Mouse (Mus musculus): ENCODE data around the gene Ddn. TPM values are rescaled to one million over a fixed set of nuclear protein-coding genes. Genes with fewer than 3 reads are reported as not detected.

The Ddn gene
- polyA plus RNA-seq, 1 experiment from 2014 or later: not detected

GRCm38 (mm10) chr15:98796803-98797595 lies 12.3 kb downstream of the Ddn start:
- H3K4me1 ChIP-seq (replicated peaks): peaks cover 7% of the 10 kb centered on the region; the same call in 1 of the 2 replicates
- H3K27ac ChIP-seq (replicated peaks): no peak overlapping the region
- H3K4me2 ChIP-seq: no peak overlapping the region
- no peaks in the 10 kb centered on the region for H3K9me3 ChIP-seq (replicated peaks)
- no peak for ATAC-seq (ENCODE audit: insufficient read depth)
- H3K36me3 ChIP-seq (replicated peaks): no peaks in the 10 kb centered on the region
- H3K27me3 ChIP-seq: peaks cover 100% of the 10 kb centered on the region
- WGBS (ENCODE audit: insufficient replicate concordance): 8% methylated on average over 13 of the region's 13 CpGs
- H3K4me3 ChIP-seq (replicated peaks): no peak overlapping the region
- no peak overlapping the region for H3K9ac ChIP-seq

DNA sequence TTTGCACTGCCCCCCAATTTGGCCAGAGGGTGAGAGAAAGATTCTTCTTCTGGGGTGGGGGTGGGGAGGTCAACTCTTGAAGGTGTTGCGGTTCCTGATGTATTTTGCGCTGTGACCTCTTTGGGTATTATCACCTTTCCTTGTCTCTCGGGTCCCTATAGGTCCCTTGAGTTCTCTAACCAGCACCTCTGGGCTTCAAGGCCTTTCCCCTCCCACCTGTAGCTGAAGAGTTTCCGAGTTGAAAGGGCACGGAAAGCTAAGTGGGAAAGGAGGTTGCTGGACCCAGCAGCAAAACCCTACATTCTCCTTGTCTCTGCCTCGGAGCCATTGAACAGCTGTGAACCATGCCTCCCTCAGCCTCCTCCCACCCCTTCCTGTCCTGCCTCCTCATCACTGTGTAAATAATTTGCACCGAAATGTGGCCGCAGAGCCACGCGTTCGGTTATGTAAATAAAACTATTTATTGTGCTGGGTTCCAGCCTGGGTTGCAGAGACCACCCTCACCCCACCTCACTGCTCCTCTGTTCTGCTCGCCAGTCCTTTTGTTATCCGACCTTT lies 16.1 kb downstream of the Ddn start:
- no peak overlapping the region for H3K4me2 ChIP-seq

DNA sequence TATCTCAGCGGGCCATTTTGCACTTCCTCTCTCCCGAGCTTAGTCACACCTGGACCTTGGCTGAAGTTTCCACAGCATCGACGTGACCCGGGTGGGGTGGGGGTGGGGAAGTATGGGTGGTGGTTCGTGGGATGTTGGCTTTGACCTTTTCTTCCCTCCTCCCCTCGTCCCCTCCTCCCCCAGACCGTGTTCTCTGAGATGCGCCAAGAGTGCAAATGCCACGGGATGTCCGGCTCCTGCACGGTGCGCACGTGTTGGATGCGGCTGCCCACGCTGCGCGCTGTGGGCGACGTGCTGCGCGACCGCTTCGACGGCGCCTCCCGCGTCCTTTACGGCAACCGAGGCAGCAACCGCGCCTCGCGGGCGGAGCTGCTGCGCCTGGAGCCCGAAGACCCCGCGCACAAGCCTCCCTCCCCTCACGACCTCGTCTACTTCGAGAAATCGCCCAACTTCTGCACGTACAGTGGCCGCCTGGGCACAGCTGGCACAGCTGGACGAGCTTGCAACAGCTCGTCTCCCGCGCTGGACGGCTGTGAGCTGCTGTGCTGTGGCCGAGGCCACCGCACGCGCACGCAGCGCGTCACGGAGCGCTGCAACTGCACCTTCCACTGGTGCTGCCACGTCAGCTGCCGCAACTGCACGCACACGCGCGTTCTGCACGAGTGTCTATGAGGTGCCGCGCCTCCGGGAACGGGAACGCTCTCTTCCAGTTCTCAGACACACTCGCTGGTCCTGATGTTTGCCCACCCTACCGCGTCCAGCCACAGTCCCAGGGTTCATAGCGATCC lies 16.9 kb downstream of the Ddn start:
- Histone ChIP-seq H3K4me3 (replicated peaks) (no peak overlapping the region), H3K4me1 (replicated peaks) (peaks cover 19% of the 10 kb centered on the region), H3K9me3 (replicated peaks) (no peaks in the 10 kb centered on the region), H3K36me3 (replicated peaks) (no peaks in the 10 kb centered on the region), H3K4me2 (no peak overlapping the region), H3K9ac (no peak overlapping the region), H3K27me3 (peaks cover 100% of the 10 kb centered on the region), H3K27ac (replicated peaks) (no peak overlapping the region)
- no peak for ATAC-seq (ENCODE audit: insufficient read depth)
- 3% methylated on average over 75 of the region's 75 CpGs for WGBS (ENCODE audit: insufficient replicate concordance)

More for the DNA sequence above, 16.1 kb downstream of the Ddn start:
- no peak overlapping the region for H3K27ac ChIP-seq (replicated peaks)
- ATAC-seq (ENCODE audit: insufficient read depth): no peak
- H3K9ac ChIP-seq: no peak overlapping the region
- H3K4me1 ChIP-seq (replicated peaks): peaks cover 19% of the 10 kb centered on the region
- no peaks in the 10 kb centered on the region for H3K9me3 ChIP-seq (replicated peaks)
- H3K4me3 ChIP-seq (replicated peaks): no peak overlapping the region
- WGBS (ENCODE audit: insufficient replicate concordance): 2% methylated on average over 13 of the region's 13 CpGs
- no peaks in the 10 kb centered on the region for H3K36me3 ChIP-seq (replicated peaks)
- peaks cover 100% of the 10 kb centered on the region for H3K27me3 ChIP-seq

- WGBS (ENCODE audit: insufficient replicate concordance): 2% methylated on average over 23 of the region's 23 CpGs
- peaks cover 19% of the 10 kb centered on the region for H3K4me1 ChIP-seq (replicated peaks)
- no peak for ATAC-seq (ENCODE audit: insufficient read depth)
- no peak overlapping the region for H3K27ac ChIP-seq (replicated peaks)
- peaks cover 100% of the 10 kb centered on the region for H3K27me3 ChIP-seq
- no peak overlapping the region for H3K9ac ChIP-seq
- no peak overlapping the region for H3K4me3 ChIP-seq (replicated peaks)
- no peak overlapping the region for H3K4me2 ChIP-seq
- H3K36me3 ChIP-seq (replicated peaks): no peaks in the 10 kb centered on the region
- H3K9me3 ChIP-seq (replicated peaks): no peaks in the 10 kb centered on the region
Measured at GRCm38 (mm10) chr15:98791771-98792170, 17.5 kb downstream of the Ddn start.

DNA sequence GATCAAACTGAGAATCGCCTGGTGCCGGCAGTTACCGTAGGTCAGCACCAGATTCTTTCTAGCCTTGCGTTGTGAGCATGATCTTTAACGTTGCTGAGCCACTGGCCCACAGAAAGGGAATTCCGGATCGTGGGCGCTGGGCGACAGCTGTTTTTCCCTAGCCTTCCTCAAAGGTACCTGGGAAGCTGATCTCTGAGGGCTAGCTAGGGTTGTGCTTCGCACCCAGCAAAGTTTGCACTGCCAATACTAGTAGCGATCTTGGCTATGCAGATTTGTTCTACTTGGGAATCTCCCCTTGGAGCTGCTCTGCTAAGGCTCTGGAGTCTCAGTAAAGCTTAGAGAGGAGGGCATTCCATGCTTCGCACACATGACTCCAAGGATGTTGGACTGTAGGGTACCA lies 18.1 kb downstream of the Ddn start:
- Histone ChIP-seq H3K27ac (replicated peaks) (no peak overlapping the region), H3K4me1 (replicated peaks) (peaks cover 19% of the 10 kb centered on the region), H3K36me3 (replicated peaks) (no peaks in the 10 kb centered on the region), H3K27me3 (peaks cover 100% of the 10 kb centered on the region), H3K4me2 (no peak overlapping the region), H3K9ac (no peak overlapping the region), H3K4me3 (replicated peaks) (no peak overlapping the region), H3K9me3 (replicated peaks) (no peaks in the 10 kb centered on the region)
- 3% methylated on average over 12 of the region's 12 CpGs for WGBS (ENCODE audit: insufficient replicate concordance)
- ATAC-seq (ENCODE audit: insufficient read depth): no peak

DNA sequence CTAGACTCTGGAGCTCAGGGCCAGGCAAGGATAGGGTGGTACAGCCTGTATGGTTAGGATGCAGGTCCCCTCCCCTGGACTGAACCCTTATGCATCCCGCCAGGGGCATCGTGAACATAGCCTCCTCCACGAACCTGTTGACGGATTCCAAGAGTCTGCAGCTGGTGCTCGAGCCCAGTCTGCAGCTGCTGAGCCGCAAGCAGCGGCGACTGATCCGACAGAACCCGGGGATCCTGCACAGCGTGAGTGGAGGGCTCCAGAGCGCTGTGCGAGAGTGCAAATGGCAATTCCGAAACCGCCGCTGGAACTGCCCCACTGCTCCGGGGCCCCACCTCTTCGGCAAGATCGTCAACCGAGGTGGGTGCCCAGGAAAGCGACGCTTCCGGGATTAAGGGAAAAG lies 18.5 kb downstream of the Ddn start:
- peaks cover 19% of the 10 kb centered on the region for H3K4me1 ChIP-seq (replicated peaks)
- ATAC-seq (ENCODE audit: insufficient read depth): no peak
- no peaks in the 10 kb centered on the region for H3K9me3 ChIP-seq (replicated peaks)
- no peak overlapping the region for H3K9ac ChIP-seq
- no peak overlapping the region for H3K4me3 ChIP-seq (replicated peaks)
- H3K27me3 ChIP-seq: peaks cover 98% of the 10 kb centered on the region
- 2% methylated on average over 23 of the region's 23 CpGs for WGBS (ENCODE audit: insufficient replicate concordance)
- H3K27ac ChIP-seq (replicated peaks): no peak overlapping the region
- no peak overlapping the region for H3K4me2 ChIP-seq
- H3K36me3 ChIP-seq (replicated peaks): no peaks in the 10 kb centered on the region

GRCm38 (mm10) chr15:98789661-98790535 lies 19.4 kb downstream of the Ddn start, which contains the start of gene Wnt1:
Gene Wnt1, plus strand, starts transcription at chr15:98789857.
- Histone ChIP-seq H3K4me1 (replicated peaks) (peaks cover 19% of the 10 kb centered on the region), H3K4me2 (no peak within 1 kb of the TSS), H3K9me3 (replicated peaks) (no peaks in the 10 kb centered on the region), H3K27ac (replicated peaks) (no peak within 1 kb of the TSS), H3K27me3 (peaks cover 98% of the 10 kb centered on the region), H3K9ac (no peak within 1 kb of the TSS), H3K4me3 (replicated peaks) (no peak within 1 kb of the TSS), H3K36me3 (replicated peaks) (no peaks in the 10 kb centered on the region)
- WGBS (ENCODE audit: insufficient replicate concordance): 5% methylated on average over 51 of the region's 51 CpGs
- ATAC-seq (ENCODE audit: insufficient read depth): no peak

- Histone ChIP-seq H3K4me1 (replicated peaks) (peaks cover 19% of the 10 kb centered on the region), H3K9ac (no peak overlapping the region), H3K4me2 (no peak overlapping the region), H3K9me3 (replicated peaks) (no peaks in the 10 kb centered on the region), H3K4me3 (replicated peaks) (no peak overlapping the region), H3K27ac (replicated peaks) (no peak overlapping the region), H3K27me3 (peaks cover 98% of the 10 kb centered on the region), H3K36me3 (replicated peaks) (no peaks in the 10 kb centered on the region)
- no peak for ATAC-seq (ENCODE audit: insufficient read depth)
- 11% methylated on average over 24 of the region's 24 CpGs for WGBS (ENCODE audit: insufficient replicate concordance)
Measured at GRCm38 (mm10) chr15:98788972-98789660, 20.2 kb downstream of the Ddn start.

DNA sequence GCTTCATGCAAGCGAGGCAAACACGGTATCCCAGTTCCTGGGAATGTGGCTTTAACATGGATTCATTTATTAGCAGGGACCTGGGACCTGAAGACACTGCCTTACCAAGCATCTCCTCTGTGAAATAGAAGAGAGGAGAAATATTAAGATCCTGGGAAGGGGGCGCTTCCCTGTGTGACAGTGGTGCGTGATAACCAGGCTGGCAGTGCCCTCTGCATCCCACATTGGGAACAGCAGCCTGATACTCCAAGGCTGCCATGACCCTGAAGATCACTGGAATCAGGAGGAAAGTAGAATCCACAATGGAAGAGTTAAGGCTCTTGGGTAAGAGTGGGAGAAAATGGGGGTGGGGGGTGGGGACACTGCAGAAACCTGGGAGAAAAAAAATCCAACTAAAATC lies 21.4 kb downstream of the Ddn start:
- ATAC-seq (ENCODE audit: insufficient read depth): no peak
- Histone ChIP-seq H3K9ac (no peak overlapping the region), H3K4me2 (no peak overlapping the region), H3K27me3 (peaks cover 90% of the 10 kb centered on the region), H3K27ac (replicated peaks) (no peak overlapping the region), H3K4me1 (replicated peaks) (peaks cover 19% of the 10 kb centered on the region), H3K4me3 (replicated peaks) (no peak overlapping the region), H3K9me3 (replicated peaks) (no peaks in the 10 kb centered on the region), H3K36me3 (replicated peaks) (no peaks in the 10 kb centered on the region)
- WGBS (ENCODE audit: insufficient replicate concordance): 28% methylated on average over 4 of the region's 4 CpGs

- no peaks in the 10 kb centered on the region for H3K36me3 ChIP-seq (replicated peaks)
- H3K9me3 ChIP-seq (replicated peaks): no peaks in the 10 kb centered on the region
- no peak for ATAC-seq (ENCODE audit: insufficient read depth)
- H3K27ac ChIP-seq (replicated peaks): no peak overlapping the region
- H3K27me3 ChIP-seq: peaks cover 87% of the 10 kb centered on the region
- no peak overlapping the region for H3K9ac ChIP-seq
- no peak overlapping the region for H3K4me2 ChIP-seq
- H3K4me3 ChIP-seq (replicated peaks): no peak overlapping the region
- WGBS (ENCODE audit: insufficient replicate concordance): 31% methylated on average over 7 of the region's 7 CpGs
- H3K4me1 ChIP-seq (replicated peaks): peaks cover 12% of the 10 kb centered on the region
Measured at GRCm38 (mm10) chr15:98785744-98786143, 23.5 kb downstream of the Ddn start.
